ENCODE assay signal across 24 mouse cellular contexts in the genomic region with DNA sequence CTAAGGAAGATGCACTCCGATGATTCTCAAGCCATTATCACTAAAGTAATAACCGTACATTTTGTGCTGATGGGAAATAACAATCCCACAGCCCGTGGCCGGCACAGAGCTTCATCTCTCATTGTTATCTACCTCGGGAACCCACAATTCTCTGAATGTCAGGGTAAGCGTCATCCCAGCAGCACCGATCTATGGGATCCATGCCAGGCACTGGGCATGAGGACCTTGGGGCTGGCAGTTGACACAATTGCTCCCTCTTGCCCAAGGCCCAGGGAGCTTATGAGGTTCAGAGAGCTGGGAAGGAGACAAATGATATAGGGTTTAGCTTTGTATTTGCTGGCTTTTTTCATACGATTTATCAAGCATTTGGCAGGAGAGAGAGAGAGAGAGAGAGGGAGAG.
DNase-seq lines count a peak whose midpoint lies in the region; ATAC-seq and TF ChIP-seq lines count a peak whose summit lies in the region.
"Had no signal": no experiment of that assay in that cellular context is flagged by ENCODE, and none has a peak within 500 bp of the region (broad histone marks: within the 10 kb centered on the region; RNA-seq: fewer than 3 reads in every experiment).

No protein-coding gene starts in this region.

- no peak overlapping the region for H3K27ac ChIP-seq in gastrocnemius, adult 2 months
- H3K27ac ChIP-seq in lung, postnatal 0 days (ENCODE audit: low read length) = no peak overlapping the region
- H3K27ac ChIP-seq: embryonic facial prominence, embryonic 10.5 days; embryonic facial prominence, embryonic 13.5 days; forebrain, embryonic 12.5 days; forebrain, embryonic 15.5 days; hindbrain, embryonic 12.5 days; hindbrain, embryonic 15.5 days had no signal

- WGBS in lung, postnatal 0 days = 76% methylated on average over 8 of the region's 8 CpGs

- ATAC-seq in lung, postnatal 0 days = no peak
- ATAC-seq: CD4-positive, CD25-positive, alpha-beta regulatory T cell, adult 4 months; forebrain, embryonic 15.5 days had no signal

- H3K36me3 ChIP-seq in lung, postnatal 0 days (ENCODE audit: insufficient read depth, low read length) = no peaks in the 10 kb centered on the region
- H3K36me3 ChIP-seq: embryonic facial prominence, embryonic 10.5 days; embryonic facial prominence, embryonic 13.5 days; forebrain, embryonic 12.5 days; forebrain, embryonic 15.5 days; hindbrain, embryonic 12.5 days; hindbrain, embryonic 15.5 days had no signal

- H3K9me3 ChIP-seq in lung, postnatal 0 days (ENCODE audit: low read length) = no peaks in the 10 kb centered on the region
- H3K9me3 ChIP-seq: embryonic facial prominence, embryonic 10.5 days; embryonic facial prominence, embryonic 13.5 days; forebrain, embryonic 12.5 days; forebrain, embryonic 15.5 days; hindbrain, embryonic 12.5 days; hindbrain, embryonic 15.5 days had no signal

- no peak for TF ChIP-seq EP300 in lung, postnatal 0 days (IDR thresholded peaks at IDR 0.05)

- no peak overlapping the region for H3K4me3 ChIP-seq in gastrocnemius, adult 2 months
- no peak overlapping the region for H3K4me3 ChIP-seq in lung, postnatal 0 days (ENCODE audit: low read depth, low read length)
- H3K4me3 ChIP-seq: embryonic facial prominence, embryonic 10.5 days; embryonic facial prominence, embryonic 13.5 days; erythroblast, embryonic 14.5 days; forebrain, embryonic 12.5 days; forebrain, embryonic 15.5 days; hindbrain, embryonic 12.5 days; hindbrain, embryonic 15.5 days had no signal

- H3K4me1 ChIP-seq in lung, postnatal 0 days (ENCODE audit: insufficient read depth, low read depth, low read length) = no peaks in the 10 kb centered on the region
- H3K4me1 ChIP-seq: embryonic facial prominence, embryonic 13.5 days; forebrain, embryonic 12.5 days; forebrain, embryonic 15.5 days; hindbrain, embryonic 12.5 days had no signal

- no peaks in the 10 kb centered on the region for H3K27me3 ChIP-seq in lung, postnatal 0 days (replicated peaks; ENCODE audit: insufficient read depth, low read length)
- H3K27me3 ChIP-seq: embryonic facial prominence, embryonic 13.5 days; forebrain, embryonic 12.5 days; forebrain, embryonic 15.5 days; hindbrain, embryonic 12.5 days; hindbrain, embryonic 15.5 days had no signal

- peak; percentile 14 for DNase-seq in left cerebral cortex, postnatal 4 days
- no peak for DNase-seq in left cerebral cortex, adult 18-20 months (ENCODE audit: low spot score in 2 of 2)
- DNase-seq in adrenal gland, adult 2 months = peak; percentile 86
- peak; percentile 84 for DNase-seq in adrenal gland, postnatal 14 days
- DNase-seq in gastrocnemius, adult 2 months = no peak
- no peak for DNase-seq in embryo, embryonic 10.5 days (ENCODE audit: low spot score)
- no peak for DNase-seq in lung, postnatal 0 days (ENCODE audit: low spot score)
- DNase-seq: cerebellum, adult 11 months; cerebellum, adult 8-10 months; cerebellum, postnatal 25 days; embryo, embryonic 11 days; gastrocnemius, postnatal 14 days; heart, adult 11 months; kidney, adult 11 months; kidney, adult 8-10 months had no signal

- no peak overlapping the region for H3K4me2 ChIP-seq in lung, postnatal 0 days (replicated peaks; ENCODE audit: low read depth, low read length)
- H3K4me2 ChIP-seq: embryonic facial prominence, embryonic 13.5 days; forebrain, embryonic 12.5 days; forebrain, embryonic 15.5 days; heart, embryonic 11.5 days; hindbrain, embryonic 12.5 days; hindbrain, embryonic 15.5 days had no signal

- TF ChIP-seq CTCF in gastrocnemius, adult 2 months (IDR thresholded peaks at IDR 0.05) = no peak
- TF ChIP-seq CTCF in lung, postnatal 0 days (IDR thresholded peaks at IDR 0.05) = no peak

- intact Hi-C loops in left cerebral cortex, postnatal 4 days (cut with DNase I) = no loop called here
- intact Hi-C loops in gastrocnemius, adult 2 months (cut with DNase I) = no loop called here

- H3K9ac ChIP-seq in lung, postnatal 0 days (replicated peaks; ENCODE audit: low read depth) = no peak overlapping the region
- H3K9ac ChIP-seq: embryonic facial prominence, embryonic 13.5 days; forebrain, embryonic 12.5 days; forebrain, embryonic 15.5 days; hindbrain, embryonic 12.5 days; hindbrain, embryonic 15.5 days had no signal

Comparison
In these comparisons a context has a peak if more than half of its experiments do, and no peak if none do; other contexts are left out.
1. DNase-seq: peak in left cerebral cortex, postnatal 4 days (single experiment), adrenal gland, adult 2 months (single experiment) and adrenal gland, postnatal 14 days (single experiment); none in left cerebral cortex, adult 18-20 months (0 of 2), gastrocnemius, adult 2 months (single experiment), embryo, embryonic 10.5 days (single experiment) and lung, postnatal 0 days (single experiment).